Mouse (Mus musculus) liver, adult 2 months (tissue): ENCODE data around the gene Sar1b.

ENCODE experiments used
- CTCF ChIP-seq: fragments of 200-500 bp; IDR thresholded peaks from 2 replicates; pipeline ENCODE4 v1.5.1; 2011; ENCODE audit warnings: low read depth, low read length, control low read depth
- POLR2A ChIP-seq: fragments of 200-500 bp; IDR thresholded peaks from 2 replicates; pipeline ENCODE4 v1.6.1; 2011; ENCODE audit warnings: low read length, control low read depth; ENCODE audit not compliant: insufficient read depth; ENCODE audit errors: extremely low read depth

DNA sequence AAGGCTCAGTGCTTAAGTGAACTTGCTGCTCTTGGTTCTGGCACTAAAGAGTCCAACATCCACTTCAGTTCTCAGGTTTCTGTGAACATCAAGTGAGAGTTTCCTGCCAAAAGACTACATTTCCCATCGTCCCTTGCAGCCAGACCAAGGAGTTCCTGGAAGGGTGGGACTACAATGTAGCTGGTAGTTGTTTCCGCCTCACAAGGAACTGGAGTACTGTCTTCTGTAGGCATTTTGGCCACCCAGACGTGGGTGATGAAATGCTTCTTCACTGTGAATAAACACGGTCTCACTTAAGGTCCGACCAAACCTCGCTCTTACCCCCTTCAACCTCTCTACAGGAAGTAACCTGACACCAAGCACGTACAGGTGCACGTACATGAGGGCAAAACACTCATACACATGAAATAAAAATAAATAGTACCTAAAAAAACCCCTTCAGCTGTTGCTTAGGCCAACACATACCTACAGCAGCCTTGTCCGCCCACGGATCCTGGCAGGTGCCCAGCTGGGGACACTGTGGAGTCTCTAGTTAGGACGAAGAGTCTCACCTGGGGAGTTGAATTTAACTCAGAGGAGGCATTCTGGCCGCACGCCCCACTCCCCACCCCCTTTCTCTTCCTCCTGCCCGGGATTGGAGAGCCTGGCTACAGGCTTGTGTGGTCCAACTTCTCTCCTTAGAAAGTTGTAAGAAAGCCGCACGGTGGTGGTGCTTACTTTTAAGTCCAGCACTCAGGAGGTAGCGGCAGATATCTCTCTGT, 41.9 kb downstream of the Sar1b start:
- TF ChIP-seq CTCF (no peak), POLR2A (no peak)
